Mouse (Mus musculus) granulocyte monocyte progenitor cell, adult 5-6 weeks (primary cell): Measurements from ENCODE around the gene Pacs2. TPM values are rescaled to one million over a fixed set of nuclear protein-coding genes. Genes with fewer than 3 reads are reported as not detected.

Source experiments
- ATAC-seq: replicated peaks from 2 replicates; pipeline ENCODE4 v1.8.0; 2016; ENCODE audit warnings: mild to moderate bottlenecking, moderate TSS enrichment, inconsistent platforms; ENCODE audit not compliant: poor library complexity, severe bottlenecking
- total RNA-seq, 2 experiments: library from RNA; stranded (forward) in 1 of 2; stranded (reverse) in 1 of 2; fragments of 200-712, 200-1000 nt in 1 of 2; fragments of >200 nt in 1 of 2; fragmentation: Nextera tagmentation in 1 of 2; gene quantifications; 2 replicates each; pipeline ENCODE4 v1.2.3; 2014 to 2017

Gene Pacs2
- total RNA-seq (2014; fragmentation: Nextera tagmentation) (23.7 and 28.5 TPM in 2 replicates), total RNA-seq (2017) (6.9 and 8.8 TPM in 2 replicates)

DNA sequence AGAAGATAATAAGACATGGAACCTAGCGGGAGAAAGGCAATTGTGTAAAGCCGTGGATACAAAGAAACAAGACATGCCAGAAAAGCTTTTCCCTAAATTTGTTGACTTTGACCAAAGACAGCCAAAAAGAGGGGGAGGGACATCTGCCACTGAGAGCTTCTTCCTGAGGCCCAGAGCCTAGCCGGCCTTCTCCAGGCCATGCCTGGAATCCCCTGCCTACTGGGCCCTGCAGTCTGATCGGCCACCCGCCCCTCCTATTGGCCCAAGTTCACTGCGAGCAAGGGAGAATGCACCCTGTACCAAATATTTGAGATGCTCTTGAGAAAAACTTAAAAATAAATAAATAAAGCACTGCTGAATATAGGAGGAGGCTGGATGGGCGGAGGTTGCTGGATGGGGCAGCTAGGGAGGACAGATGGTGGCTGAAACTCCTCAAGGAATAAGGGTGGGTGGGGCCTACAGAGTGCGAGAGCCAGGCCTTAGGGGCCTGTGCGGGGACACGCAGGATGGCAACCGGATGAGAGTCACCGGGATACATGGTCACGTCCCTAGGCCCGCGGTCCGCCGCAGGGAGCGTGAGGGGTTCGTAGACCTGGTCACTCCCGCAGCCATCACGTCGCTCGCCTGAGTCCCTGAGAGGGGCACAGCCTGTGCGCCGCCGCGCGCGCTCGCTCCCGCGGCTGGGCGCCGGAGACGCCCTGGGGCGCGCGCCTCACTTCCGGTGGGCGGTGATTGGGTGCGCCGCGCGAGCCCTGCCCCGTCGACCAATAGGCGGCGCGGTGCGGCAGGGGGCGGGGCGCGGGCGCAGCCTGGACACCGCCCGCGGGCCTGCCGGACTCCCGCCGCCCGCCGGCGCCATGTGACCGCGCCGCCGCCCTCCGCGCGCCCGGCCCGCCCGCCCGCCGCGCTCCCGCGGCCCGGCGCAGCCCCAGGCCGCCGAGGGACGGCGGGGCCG lies at the start of gene Pacs2:
Gene Pacs2, plus strand, starts transcription at position 905 of the 955 bp plus-strand sequence.
- peak; percentile 74 for ATAC-seq

- no peak for ATAC-seq
Observed at GRCm38 (mm10) chr12:112965783-112966182, 48.5 kb upstream of the Pacs2 start.

- no peak for ATAC-seq
Observed at GRCm38 (mm10) chr12:112968943-112969342, 45.4 kb upstream of the Pacs2 start.

DNA sequence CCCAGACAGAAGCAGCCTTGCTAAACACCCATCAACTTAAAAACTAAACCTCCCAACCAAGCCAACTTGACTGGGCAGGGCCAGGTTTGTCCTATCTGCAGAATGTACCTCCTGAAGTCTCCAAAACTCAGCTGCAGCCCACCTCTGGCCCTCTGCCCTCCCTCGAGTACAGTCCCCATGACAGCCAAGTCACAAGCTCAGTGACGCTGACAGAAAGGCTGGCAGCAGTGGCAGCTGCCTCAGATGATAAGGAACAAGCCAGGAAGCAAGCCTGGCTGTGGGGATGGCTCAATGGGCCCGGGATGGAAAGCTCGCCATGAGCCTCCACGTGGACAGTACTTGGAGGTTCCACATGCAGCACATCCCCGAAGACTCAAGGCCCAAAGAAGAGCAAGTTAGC lies 44.7 kb upstream of the Pacs2 start:
- ATAC-seq, result no peak

- no peak for ATAC-seq
Observed at GRCm38 (mm10) chr12:112974736-112975135, 39.6 kb upstream of the Pacs2 start.

- ATAC-seq, result peak; percentile 93
Observed at GRCm38 (mm10) chr12:112976371-112977073, 37.8 kb upstream of the Pacs2 start, which contains the start of gene Btbd6. TSS of gene Btbd6 (plus strand) at chr12:112976482.

DNA sequence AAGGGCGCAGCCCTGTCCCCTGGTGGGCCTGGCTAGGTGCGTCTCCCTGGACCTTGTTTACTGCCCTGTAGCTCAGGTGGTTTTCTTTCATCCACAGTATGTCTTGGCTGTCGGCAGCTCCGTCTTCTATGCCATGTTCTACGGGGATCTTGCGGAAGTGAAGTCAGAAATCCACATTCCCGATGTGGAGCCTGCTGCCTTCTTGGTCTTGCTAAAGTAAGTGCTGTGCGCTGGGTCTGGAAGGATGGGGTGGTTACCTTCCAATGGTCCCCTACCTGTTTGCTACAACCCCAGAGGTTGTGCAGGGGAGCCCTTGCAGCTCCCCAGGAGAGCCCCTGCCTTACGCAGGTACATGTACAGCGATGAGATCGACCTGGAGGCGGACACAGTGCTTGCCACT lies 37.2 kb upstream of the Pacs2 start:
- no peak for ATAC-seq

GRCm38 (mm10) chr12:112982031-112982430 lies 32.3 kb upstream of the Pacs2 start:
- ATAC-seq, result no peak

DNA sequence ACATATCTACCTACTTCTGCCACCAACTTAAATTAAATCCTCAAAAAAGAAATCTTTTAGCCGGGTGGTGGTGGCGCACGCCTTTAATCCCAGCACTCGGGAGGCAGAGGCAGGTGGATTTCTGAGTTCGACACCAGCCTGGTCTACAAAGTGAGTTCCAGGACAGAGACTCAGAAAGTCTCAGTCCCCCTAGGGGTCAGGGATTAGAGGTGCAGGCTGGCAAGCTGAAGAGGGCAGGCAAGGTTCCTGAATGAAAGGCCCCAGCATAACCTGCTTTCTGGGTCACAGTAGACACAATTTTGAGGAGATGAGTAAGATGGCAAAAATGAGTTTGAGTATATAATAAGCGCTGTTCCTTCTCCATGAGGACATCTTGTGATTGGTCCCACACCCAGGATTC lies 29.0 kb upstream of the Pacs2 start:
- peak; percentile 72 for ATAC-seq

- ATAC-seq, result 0 out of 2 replicates have a peak, but pooled peaks have one; percentile 38
Observed at GRCm38 (mm10) chr12:112987877-112988276, 26.4 kb upstream of the Pacs2 start.

- no peak for ATAC-seq
Observed at GRCm38 (mm10) chr12:112990706-112991405, 23.5 kb upstream of the Pacs2 start.

- peak; percentile 29 for ATAC-seq
Observed at GRCm38 (mm10) chr12:112991444-112991843, 22.9 kb upstream of the Pacs2 start.

DNA sequence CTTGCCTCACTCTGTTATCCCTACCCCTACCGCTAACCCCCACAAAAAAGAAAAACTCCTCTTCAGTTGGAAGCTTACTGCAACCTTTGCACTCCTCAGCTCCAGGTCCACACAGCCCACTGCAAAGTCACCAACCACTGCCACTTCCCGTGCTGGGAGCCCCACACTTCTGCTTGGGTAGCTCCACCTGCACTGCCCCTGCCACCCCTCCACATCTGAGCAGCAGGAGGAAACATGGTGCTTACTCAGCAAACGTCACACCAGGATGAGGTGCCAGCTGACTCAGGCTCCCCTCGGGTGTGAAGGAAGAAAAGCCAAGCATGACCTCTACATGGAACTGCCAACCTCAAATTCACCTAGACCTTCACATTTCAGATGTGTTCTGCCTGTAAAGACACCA lies 20.2 kb upstream of the Pacs2 start:
- ATAC-seq, result peak; percentile 81

DNA sequence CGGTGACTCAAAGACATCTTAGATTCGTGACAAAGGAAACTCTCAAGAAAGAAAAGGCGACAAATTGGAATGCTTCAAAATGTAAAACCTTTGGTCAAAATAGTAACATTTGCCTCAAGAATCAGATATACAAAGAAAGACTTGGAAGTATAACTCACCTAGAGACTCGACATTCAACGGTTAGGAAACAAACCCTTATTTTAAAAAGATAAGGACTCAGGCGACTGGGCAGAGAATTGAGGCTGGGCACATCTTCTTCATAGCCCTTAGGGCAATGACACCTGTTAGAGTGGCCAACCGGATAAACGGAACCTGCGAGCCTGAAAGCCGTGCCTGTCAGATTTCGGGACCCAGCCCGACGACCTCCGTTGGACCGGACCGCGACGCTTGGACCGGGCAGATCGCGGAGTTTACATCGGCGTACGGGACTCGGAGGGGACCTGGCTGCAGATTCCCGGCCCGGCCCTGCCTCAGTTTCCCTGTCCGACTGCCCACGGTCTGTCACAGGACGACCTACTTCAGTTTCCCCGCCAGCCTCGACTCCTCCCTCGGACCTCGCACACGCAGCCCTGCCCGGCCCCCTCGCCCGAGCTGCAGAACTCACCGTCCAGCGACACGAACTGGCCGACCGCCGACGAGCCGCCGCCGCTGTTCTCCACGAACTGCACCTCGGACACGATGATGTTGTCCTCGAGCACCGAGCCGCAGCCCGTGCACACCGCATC lies 14.6 kb upstream of the Pacs2 start:
- no peak for ATAC-seq

GRCm38 (mm10) chr12:113000294-113001132 lies 13.8 kb upstream of the Pacs2 start, which contains the start of gene Brf1:
TSS of gene Brf1 (minus strand) at chr12:113000704.
- ATAC-seq, result peak; percentile 90

DNA sequence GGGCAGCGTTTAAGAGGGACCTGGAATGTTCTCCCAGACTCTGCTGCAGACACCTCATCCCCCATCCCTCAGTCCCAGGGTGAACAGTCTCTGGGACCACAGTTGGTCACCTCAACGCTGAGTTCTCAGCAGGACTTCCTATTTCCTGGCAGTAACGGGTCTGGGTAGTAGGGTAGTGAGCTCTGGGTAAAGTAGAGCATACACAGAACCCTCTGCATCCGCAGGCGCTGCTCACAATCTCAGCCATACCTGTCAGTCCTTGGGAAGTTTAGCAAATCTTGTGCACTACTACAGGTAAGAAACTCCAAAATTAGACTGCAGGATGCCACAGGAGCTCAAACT lies 13.2 kb upstream of the Pacs2 start:
- no peak; the same call in 1 of the 2 replicates for ATAC-seq

DNA sequence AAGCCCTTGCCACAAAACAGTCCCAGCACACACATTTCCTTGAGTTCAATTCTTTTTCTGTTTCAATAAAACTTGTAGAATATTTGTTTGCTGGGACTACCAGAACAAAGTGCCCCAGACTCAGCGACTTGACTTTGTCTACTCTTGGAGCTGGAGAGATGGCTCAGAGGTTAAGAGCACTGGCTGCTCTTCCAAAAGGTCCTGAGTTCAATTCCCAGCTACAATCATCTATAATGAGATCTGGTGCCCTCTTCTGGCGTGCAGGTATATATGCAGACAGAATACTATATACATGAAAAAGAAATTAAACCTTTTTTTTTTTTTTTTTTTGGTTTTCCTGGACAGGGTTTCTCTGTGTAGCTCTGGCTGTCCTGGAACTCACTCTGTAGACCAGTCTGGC lies 11.6 kb upstream of the Pacs2 start:
- ATAC-seq, result no peak

DNA sequence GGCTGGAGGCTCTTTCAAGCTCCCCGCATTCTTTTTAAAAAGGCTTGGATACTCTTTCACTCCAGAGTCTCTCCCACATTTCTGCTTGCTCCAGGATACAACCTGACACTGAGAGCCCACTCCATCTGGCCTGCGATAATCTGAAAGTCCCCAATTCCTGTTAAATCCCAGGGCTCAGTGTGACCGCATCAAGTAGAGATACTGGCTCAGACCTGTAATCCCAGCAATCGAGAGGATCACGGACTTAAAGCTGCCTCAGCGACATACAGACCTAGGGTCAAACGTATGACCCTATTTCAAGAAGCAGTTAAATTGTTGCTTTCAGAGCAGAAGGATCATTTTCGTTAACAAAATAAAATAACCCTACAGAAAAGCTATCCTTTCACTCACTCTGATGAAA lies 10.3 kb upstream of the Pacs2 start:
- no peak for ATAC-seq

- ATAC-seq, result peak; percentile 36
Observed at GRCm38 (mm10) chr12:113004993-113005392, 9.3 kb upstream of the Pacs2 start.
